Mouse (Mus musculus) myocyte (in vitro differentiated cells): ENCODE results near the gene Krt87. TPM values are rescaled to one million over a fixed set of nuclear protein-coding genes. Genes with fewer than 3 reads are reported as not detected.

Experiments
- H3K27me3 ChIP-seq: one replicate; pipeline ENCODE4 v1.6.1; 2011; ENCODE audit not compliant: control insufficient read depth, insufficient read depth, insufficient read length
- H3K36me3 ChIP-seq: one replicate; pipeline ENCODE4 v1.6.1; 2011; ENCODE audit not compliant: control insufficient read depth, insufficient read depth
- H3K4me2 ChIP-seq: one replicate; pipeline ENCODE4 v1.6.1; 2011; ENCODE audit warnings: low read depth, control low read depth
- H3K4me3 ChIP-seq: one replicate; pipeline ENCODE4 v1.5.1; 2011; ENCODE audit warnings: mild to moderate bottlenecking, control low read depth, moderate library complexity
- H3K79me2 ChIP-seq: one replicate; pipeline ENCODE4 v1.6.1; 2011; ENCODE audit not compliant: control insufficient read depth, insufficient read depth
- H3ac ChIP-seq: one replicate; pipeline ENCODE4 v1.6.1; 2011; ENCODE audit not compliant: control insufficient read depth, insufficient read length
- CEBPB ChIP-seq: IDR thresholded peaks from 2 replicates; pipeline ENCODE4 v1.6.1; 2011; ENCODE audit warnings: mild to moderate bottlenecking, moderate library complexity; ENCODE audit not compliant: poor library complexity, insufficient read depth, severe bottlenecking
- E2F4 ChIP-seq: IDR thresholded peaks from one replicate; pipeline ENCODE4 v1.6.1; 2011; ENCODE audit warnings: mild to moderate bottlenecking, control low read depth, moderate library complexity; ENCODE audit not compliant: insufficient read depth
- MAX ChIP-seq: IDR thresholded peaks from one replicate; pipeline ENCODE4 v1.6.1; 2011; ENCODE audit warnings: low read depth, mild to moderate bottlenecking, control low read depth
- MYOD1 ChIP-seq, 3 experiments: IDR thresholded peaks; one replicate each; pipeline ENCODE4 v1.6.1; 2011; ENCODE audit warnings: control low read depth in 2 of 3, low read depth in 2 of 3, mild to moderate bottlenecking in 2 of 3, moderate library complexity in 1 of 3; ENCODE audit not compliant: insufficient read length in 2 of 3, control insufficient read depth in 1 of 3
- MYOG ChIP-seq, 3 experiments: IDR thresholded peaks; one replicate each; pipeline ENCODE4 v1.6.1; 2011; ENCODE audit warnings: control low read depth in 2 of 3, low read depth in 2 of 3, mild to moderate bottlenecking in 2 of 3; ENCODE audit not compliant: insufficient read length in 2 of 3, control insufficient read depth in 1 of 3, insufficient read depth in 1 of 3
- POLR2A ChIP-seq: IDR thresholded peaks from one replicate; pipeline ENCODE4 v1.6.1; 2011; ENCODE audit warnings: low read depth, mild to moderate bottlenecking, control low read depth, moderate library complexity; ENCODE audit not compliant: insufficient read length
- POLR2AphosphoS2 ChIP-seq: IDR thresholded peaks from one replicate; pipeline ENCODE4 v1.6.1; 2011; ENCODE audit warnings: low read depth, control low read depth; ENCODE audit not compliant: insufficient read length
- REST ChIP-seq: IDR thresholded peaks from one replicate; pipeline ENCODE4 v1.6.1; 2011; ENCODE audit warnings: mild to moderate bottlenecking, control low read depth, moderate library complexity; ENCODE audit not compliant: insufficient read depth, insufficient read length
- SRF ChIP-seq: IDR thresholded peaks from one replicate; pipeline ENCODE4 v1.6.1; 2011; ENCODE audit warnings: low read depth; ENCODE audit not compliant: control insufficient read depth, insufficient read length
- TCF12 ChIP-seq: IDR thresholded peaks from one replicate; pipeline ENCODE4 v1.6.1; 2011; ENCODE audit warnings: mild to moderate bottlenecking, control low read depth; ENCODE audit not compliant: poor library complexity, insufficient read depth, severe bottlenecking
- TCF3 ChIP-seq: IDR thresholded peaks from one replicate; pipeline ENCODE4 v1.6.1; 2011; ENCODE audit warnings: low read depth, control low read depth; ENCODE audit not compliant: insufficient read length
- USF1 ChIP-seq: IDR thresholded peaks from one replicate; pipeline ENCODE4 v1.6.1; 2011; ENCODE audit warnings: low read depth, mild to moderate bottlenecking, control low read depth, moderate library complexity
- polyA plus RNA-seq: library from polyadenylated mRNA; unstranded; fragments of >200 nt; fragmentation: generic; extraction: Trizol; gene quantifications from one replicate; pipeline ENCODE4 v1.2.1, GENCODE M21; 2012; ENCODE audit warnings: missing spikeins

Krt87 gene
- not detected for polyA plus RNA-seq

DNA sequence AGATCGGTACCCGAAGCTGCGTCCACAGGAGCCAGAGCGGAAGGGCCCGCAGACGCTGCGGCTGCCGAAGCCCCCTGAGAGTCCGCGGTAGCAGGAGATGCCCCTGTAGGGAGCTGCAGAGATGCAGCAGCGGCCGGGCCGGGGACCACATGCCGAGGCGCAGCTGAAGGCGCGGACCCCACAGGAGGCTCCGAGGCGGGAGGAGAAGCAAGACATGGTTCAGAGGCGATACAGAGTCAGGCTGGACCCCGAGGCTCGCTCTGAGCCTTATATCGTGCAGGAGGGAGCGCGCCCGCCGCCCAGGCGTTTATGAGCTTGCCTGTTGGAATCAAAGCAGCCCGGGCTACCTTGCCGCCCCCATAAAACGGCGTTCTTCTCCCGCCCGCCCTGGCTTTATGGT, at the start of gene Krt87:
Gene Krt87, minus strand, starts transcription at position 250 of the 400 bp plus-strand sequence.
- peaks cover 64% of the 10 kb centered on the region for H3K27me3 ChIP-seq

DNA sequence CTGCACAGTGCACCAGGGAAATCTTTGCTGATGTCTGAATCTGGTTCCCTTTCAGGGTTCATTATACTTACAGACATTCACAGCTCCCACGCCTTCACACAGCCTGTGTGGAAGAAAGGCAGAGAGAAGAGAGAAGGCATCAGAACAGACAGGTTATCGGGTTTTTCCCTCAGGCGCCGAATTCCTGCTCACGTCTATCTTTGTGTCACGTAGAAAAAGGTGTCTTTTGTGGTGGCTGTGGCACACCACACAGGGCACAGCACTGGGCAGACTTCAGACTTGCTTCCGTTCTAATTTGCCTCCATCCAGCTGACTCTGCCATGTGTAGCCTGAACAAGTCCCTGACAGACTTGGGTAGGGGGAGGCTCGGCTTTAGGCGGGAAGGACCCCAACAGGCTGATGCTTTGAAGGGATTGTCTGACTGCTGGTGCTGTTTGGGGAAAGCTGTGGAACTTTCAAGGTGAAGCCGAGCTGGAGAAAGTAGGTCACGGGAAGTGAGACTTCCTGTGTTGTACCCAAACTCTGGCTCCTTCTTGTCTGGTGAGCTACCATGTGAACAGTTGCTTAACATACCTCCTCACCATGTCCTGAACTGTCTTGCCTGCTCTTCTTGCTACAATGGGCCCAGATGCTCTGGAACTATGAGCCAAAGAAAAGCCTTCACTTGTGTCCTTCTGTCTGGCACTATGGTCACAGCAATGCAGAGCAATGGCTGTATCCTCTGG, 47.5 kb upstream of the Krt87 start:
- H3K79me2 ChIP-seq: no peaks in the 10 kb centered on the region
- no peaks in the 10 kb centered on the region for H3K36me3 ChIP-seq
- H3ac ChIP-seq: no peak overlapping the region
- TF ChIP-seq MYOG (IDR thresholded peaks at IDR 0.05; ENCODE audit: control insufficient read depth in 1 of 3, insufficient read depth in 1 of 3, insufficient read length in 2 of 3, low read depth in 2 of 3) (no peak), POLR2AphosphoS2 (no peak), CEBPB (no peak), TCF3 (no peak), TCF12 (no peak), POLR2A (no peak), E2F4 (no peak), USF1 (no peak)
- no peak overlapping the region for H3K4me3 ChIP-seq
- peaks cover 88% of the 10 kb centered on the region for H3K27me3 ChIP-seq
- no peak overlapping the region for H3K4me2 ChIP-seq

More for the DNA sequence above, at the start of gene Krt87:
- TF ChIP-seq REST: no peak
- Histone ChIP-seq H3K4me2 (no peak within 1 kb of the TSS), H3K36me3 (no peaks in the 10 kb centered on the region), H3ac (no peak within 1 kb of the TSS), H3K4me3 (no peak within 1 kb of the TSS), H3K79me2 (no peaks in the 10 kb centered on the region)

GRCm38 (mm10) chr15:101484939-101485338, 46.3 kb upstream of the Krt87 start:
- H3K27me3 ChIP-seq: peaks cover 82% of the 10 kb centered on the region
- no peak overlapping the region for H3K4me2 ChIP-seq
- H3K79me2 ChIP-seq: no peaks in the 10 kb centered on the region
- H3ac ChIP-seq: no peak overlapping the region
- TF ChIP-seq TCF3 (no peak), SRF (no peak), POLR2AphosphoS2 (no peak), CEBPB (no peak), E2F4 (no peak), USF1 (no peak), REST (no peak), MAX (no peak), MYOG (IDR thresholded peaks at IDR 0.05; ENCODE audit: control insufficient read depth in 1 of 3, insufficient read depth in 1 of 3, insufficient read length in 2 of 3, low read depth in 2 of 3) (no peak), POLR2A (no peak), TCF12 (no peak), MYOD1 (IDR thresholded peaks at IDR 0.05; ENCODE audit: control insufficient read depth in 1 of 3, insufficient read length in 2 of 3, low read depth in 2 of 3) (no peak)
- no peaks in the 10 kb centered on the region for H3K36me3 ChIP-seq
- no peak overlapping the region for H3K4me3 ChIP-seq

- H3K79me2 ChIP-seq: no peaks in the 10 kb centered on the region
- H3K4me2 ChIP-seq: no peak overlapping the region
- TF ChIP-seq TCF3 (no peak), CEBPB (no peak)
- H3K4me3 ChIP-seq: no peak overlapping the region
- no peaks in the 10 kb centered on the region for H3K36me3 ChIP-seq
- no peak overlapping the region for H3ac ChIP-seq
- peaks cover 80% of the 10 kb centered on the region for H3K27me3 ChIP-seq
Measured at GRCm38 (mm10) chr15:101483646-101484045, 45.0 kb upstream of the Krt87 start.

DNA sequence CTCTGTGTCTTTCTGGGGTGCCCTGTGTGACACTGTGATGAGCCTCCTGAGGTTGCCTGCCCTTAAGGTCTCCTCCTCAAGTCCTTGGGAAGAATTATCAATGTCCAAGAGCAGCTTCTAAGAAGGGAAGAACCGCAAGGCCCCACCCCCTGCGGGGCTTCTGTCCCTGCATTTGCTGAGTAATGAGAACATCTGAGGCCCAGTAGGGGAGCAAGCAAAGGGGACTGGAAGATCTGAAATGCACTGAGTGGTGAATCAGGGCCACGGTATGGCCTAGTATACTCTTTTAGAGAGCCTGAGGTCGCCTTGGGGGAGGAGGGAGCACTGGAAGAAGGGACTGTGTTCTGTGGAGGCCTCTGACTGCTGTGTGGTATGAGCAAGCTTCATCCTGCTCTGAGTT, 43.5 kb upstream of the Krt87 start:
- no peak for TF ChIP-seq TCF12
- TF ChIP-seq REST: no peak
- no peak for TF ChIP-seq TCF3
- TF ChIP-seq USF1: no peak
- TF ChIP-seq MYOG (IDR thresholded peaks at IDR 0.05; ENCODE audit: control insufficient read depth in 1 of 3, insufficient read depth in 1 of 3, insufficient read length in 2 of 3, low read depth in 2 of 3): no peak
- no peak for TF ChIP-seq POLR2A
- TF ChIP-seq CEBPB: no peak
- TF ChIP-seq MYOD1 (IDR thresholded peaks at IDR 0.05; ENCODE audit: control insufficient read depth in 1 of 3, insufficient read length in 2 of 3, low read depth in 2 of 3): no peak
- TF ChIP-seq POLR2AphosphoS2: no peak
- no peak for TF ChIP-seq SRF
- Histone ChIP-seq H3K4me2 (no peak overlapping the region), H3K36me3 (no peaks in the 10 kb centered on the region), H3K4me3 (no peak overlapping the region), H3ac (no peak overlapping the region), H3K79me2 (no peaks in the 10 kb centered on the region), H3K27me3 (peaks cover 69% of the 10 kb centered on the region)
